Mouse (Mus musculus) forebrain, embryonic 13.5 days (tissue): ENCODE results near the gene Kcnq5. TPM values are rescaled to one million over a fixed set of nuclear protein-coding genes. Genes with fewer than 3 reads are reported as not detected.
"Not testable (repeated sequence)": the region's sequence is repeated elsewhere in the genome, so short reads cannot be mapped to it uniquely, and the experiment has no call there.

Source experiments
- ATAC-seq: fragments of 200-750 bp; cut with Nextera tagmentation; 2 replicates; pipeline ENCODE4 v1.8.0; 2017
- H3K27ac ChIP-seq: fragments of 300-500 bp; sonication (generic); 2 replicates; pipeline ENCODE4 v1.5.1; 2015; ENCODE audit warnings: inconsistent platforms, mild to moderate bottlenecking, moderate library complexity
- H3K27me3 ChIP-seq: fragments of 300-500 bp; sonication (generic); 2 replicates; pipeline ENCODE4 v1.6.1; 2015; ENCODE audit warnings: mild to moderate bottlenecking, inconsistent platforms
- H3K36me3 ChIP-seq: fragments of 300-500 bp; sonication (generic); 2 replicates; pipeline ENCODE4 v1.6.1; 2015; ENCODE audit warnings: mild to moderate bottlenecking, inconsistent platforms; ENCODE audit not compliant: poor library complexity, severe bottlenecking
- H3K4me1 ChIP-seq: fragments of 300-500 bp; sonication (generic); 2 replicates; pipeline ENCODE4 v1.6.1; 2015; ENCODE audit warnings: inconsistent platforms
- H3K4me2 ChIP-seq: fragments of 300-500 bp; sonication (generic); 2 replicates; pipeline ENCODE4 v1.6.1; 2015; ENCODE audit warnings: inconsistent platforms, mild to moderate bottlenecking, moderate library complexity
- H3K4me3 ChIP-seq: fragments of 300-500 bp; sonication (generic); 2 replicates; pipeline ENCODE4 v1.5.1; 2015; ENCODE audit warnings: mild to moderate bottlenecking, inconsistent platforms
- H3K9ac ChIP-seq: fragments of 300-500 bp; sonication (generic); 2 replicates; pipeline ENCODE4 v1.6.1; 2015; ENCODE audit warnings: mild to moderate bottlenecking, inconsistent platforms
- H3K9me3 ChIP-seq: fragments of 300-500 bp; sonication (generic); replicated peaks from 2 replicates; pipeline ENCODE4 v1.6.1; 2016; ENCODE audit warnings: inconsistent platforms
- WGBS: fragments of 180-500 bp; shearing (Covaris S2); methylation state at CpG from one replicate; pipeline ENCODE4 v1.1.7; 2015; 5-methylcytosine and 5-hydroxymethylcytosine counted together
- polyA plus RNA-seq: library from polyadenylated mRNA; unstranded; fragments of >200 nt; fragmentation: Nextera tagmentation; extraction: Ambion mirVana; gene quantifications from 2 replicates; pipeline ENCODE4 v1.2.1, GENCODE M21; 2015

Kcnq5 gene
- polyA plus RNA-seq, 1 experiment from 2014 or later, result 0.72 TPM

DNA sequence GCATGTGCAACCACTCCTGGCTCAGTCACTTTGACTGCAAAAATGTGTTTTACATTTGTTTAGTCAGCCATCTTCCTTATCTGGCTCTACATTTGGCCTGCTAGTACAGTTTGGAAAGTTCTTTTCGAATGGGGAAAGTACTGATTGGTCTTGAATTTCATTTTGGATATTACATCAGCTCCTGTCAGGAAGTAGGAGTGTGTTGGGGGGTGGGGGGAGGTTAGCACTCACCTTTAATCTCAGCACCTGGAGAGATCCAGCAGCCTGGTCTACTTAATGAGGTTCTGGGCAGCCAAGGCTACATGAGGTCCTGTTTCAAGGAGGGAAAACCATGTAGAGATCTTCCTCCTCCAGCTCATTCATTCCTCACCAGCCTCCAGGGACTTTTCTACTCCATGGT is 578.5 kb downstream of the Kcnq5 start, which contains the start of gene Khdc1b:
Khdc1b (plus strand) TSS at position 301 of the 400 bp plus-strand sequence.
- 84% methylated on average over 1 of the region's 1 CpGs for WGBS
- H3K9ac ChIP-seq, result no peak within 1 kb of the TSS

DNA sequence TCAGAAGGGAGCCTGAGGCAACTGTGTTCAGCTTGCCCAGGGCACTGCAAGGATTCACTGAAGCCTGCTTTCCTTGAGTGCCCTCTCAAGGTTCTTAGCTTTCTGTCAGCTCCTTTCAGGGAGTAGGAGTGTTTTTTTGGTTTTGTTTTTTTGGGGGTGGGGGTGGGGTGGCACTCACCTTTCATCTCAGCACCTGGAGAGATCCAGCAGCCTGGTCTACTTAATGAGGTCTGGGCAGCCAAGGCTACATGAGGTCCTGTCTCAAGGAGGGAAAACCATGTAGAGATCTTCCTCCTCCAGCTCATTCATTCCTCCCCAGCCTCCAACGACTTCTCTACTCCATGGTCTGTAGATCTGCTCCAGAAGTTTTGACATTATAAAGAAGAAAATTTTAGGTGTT is 593.7 kb downstream of the Kcnq5 start, which contains the start of gene Khdc1c:
Khdc1c (plus strand) TSS at position 301 of the 400 bp plus-strand sequence.
- not testable (repeated sequence) for ATAC-seq, H3K9ac ChIP-seq, H3K36me3 ChIP-seq, H3K4me1 ChIP-seq, H3K9me3 ChIP-seq, H3K27me3 ChIP-seq, H3K4me2 ChIP-seq, H3K27ac ChIP-seq, H3K4me3 ChIP-seq
- WGBS, result 64% methylated on average over 1 of the region's 1 CpGs

More for the DNA sequence above, 578.5 kb downstream of the Kcnq5 start, which contains the start of gene Khdc1b:
- ATAC-seq, result no peak
- Histone ChIP-seq H3K9me3 (no peaks in the 10 kb centered on the region), H3K4me3 (no peak within 1 kb of the TSS), H3K36me3 (no peaks in the 10 kb centered on the region), H3K4me1 (no peaks in the 10 kb centered on the region), H3K27ac (no peak within 1 kb of the TSS), H3K27me3 (no peaks in the 10 kb centered on the region), H3K4me2 (no peak within 1 kb of the TSS)

DNA sequence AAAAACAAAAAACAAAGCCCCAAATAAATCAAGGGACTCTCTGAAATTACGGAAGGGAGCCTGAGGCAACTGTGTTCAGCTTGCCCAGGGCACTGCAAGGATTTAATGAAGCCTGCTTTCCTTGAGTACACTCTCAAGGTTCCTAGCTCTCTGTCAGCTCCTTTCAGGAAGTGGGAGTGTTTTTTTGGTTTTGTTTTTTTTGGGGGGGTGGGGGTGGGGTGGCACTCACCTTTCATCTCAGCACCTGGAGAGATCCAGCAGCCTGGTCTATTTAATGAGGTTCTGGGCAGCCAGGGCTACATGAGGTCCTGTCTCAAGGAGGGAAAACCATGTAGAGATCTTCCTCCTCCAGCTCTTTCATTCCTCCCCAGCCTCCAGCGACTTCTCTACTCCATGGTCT is 612.4 kb downstream of the Kcnq5 start, which contains the start of gene Khdc1a:
Khdc1a (plus strand) TSS at position 301 of the 400 bp plus-strand sequence.
- Histone ChIP-seq H3K9me3 (no peaks in the 10 kb centered on the region), H3K4me1 (no peaks in the 10 kb centered on the region), H3K36me3 (no peaks in the 10 kb centered on the region), H3K9ac (no peak within 1 kb of the TSS), H3K27me3 (no peaks in the 10 kb centered on the region), H3K4me2 (no peak within 1 kb of the TSS), H3K4me3 (no peak within 1 kb of the TSS), H3K27ac (no peak within 1 kb of the TSS)
- no peak for ATAC-seq
- WGBS, result 85% methylated on average over 2 of the region's 2 CpGs
